Mouse (Mus musculus): ENCODE data around the gene Mat2b.

The Mat2b gene

GRCm38 (mm10) chr11:40649726-40650445, 45.1 kb downstream of the Mat2b start:
- no peak for DNase-seq

- no peak for DNase-seq
Observed at GRCm38 (mm10) chr11:40647246-40647645, 47.8 kb downstream of the Mat2b start.
